Mouse (Mus musculus): ENCODE results near the gene Klhl25.

- TF ChIP-seq CTCF (IDR thresholded peaks at IDR 0.05; ENCODE audit: low read depth), result no peak
- no peak for TF ChIP-seq EP300 (optimal IDR thresholded peaks at IDR 0.05)
Observed at GRCm38 (mm10) chr7:75840071-75840470, 8.0 kb upstream of the Klhl25 start.
